Mouse (Mus musculus) erythroblast, embryonic 14.5 days (primary cell): ENCODE measurements around the gene Anks1b.

Experiments used
- GATA1 ChIP-seq: IDR thresholded peaks from 2 replicates; pipeline ENCODE4 v1.6.1; 2012; ENCODE audit warnings: low read length, inconsistent platforms, mixed read lengths
- TAL1 ChIP-seq: IDR thresholded peaks from 3 replicates; pipeline ENCODE4 v1.6.1; 2012; ENCODE audit warnings: low read length, inconsistent platforms, mixed read lengths

DNA sequence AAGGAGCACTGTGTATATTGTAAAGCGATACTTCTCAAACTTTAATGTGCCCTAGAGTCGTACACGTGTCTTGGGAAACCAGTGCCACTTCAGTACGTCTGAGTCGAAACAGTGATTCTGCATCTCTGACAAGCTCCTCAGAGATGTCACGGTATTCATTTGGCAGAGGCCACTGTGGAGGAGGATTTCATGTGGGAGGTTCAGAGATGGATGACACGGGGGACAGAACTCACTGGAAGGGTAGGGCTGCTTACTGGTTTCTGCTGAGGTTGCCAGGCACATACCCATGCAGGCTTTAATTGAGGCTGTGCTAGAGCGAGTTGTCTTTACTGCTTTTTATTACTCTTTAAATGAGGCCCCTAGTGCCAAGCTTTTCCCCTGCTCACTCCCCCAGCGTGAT lies 558.7 kb downstream of the Anks1b start:
- TF ChIP-seq GATA1 = no peak
- TF ChIP-seq TAL1 = no peak
